8 mouse cellular contexts compared by ENCODE assay signal in genomic region chr9:106478101-106478500, GRCm38 (mm10). TPM values are rescaled to one million over a fixed set of nuclear protein-coding genes. Genes with fewer than 3 reads are reported as not detected.
A peak's percentile ranks its signal among the peaks of the same experiment; 100 is the strongest.
DNase-seq lines count a peak whose midpoint lies in the region; ATAC-seq lines count a peak whose summit lies in the region.

No protein-coding gene starts in this region.

- DNase-seq in neural tube, embryonic 11.5 days (ENCODE audit: low spot score): no peak
- no peak for DNase-seq in neural tube, embryonic 10.5 days (ENCODE audit: extremely low spot score, low spot score)
- DNase-seq in hindbrain, embryonic 11.5 days (ENCODE audit: low spot score): no peak
- DNase-seq in urinary bladder, postnatal 14 days (ENCODE audit: low spot score): no peak
- DNase-seq in ovary, postnatal 14 days (ENCODE audit: low spot score): no peak

- no peaks in the 10 kb centered on the region for H3K27me3 ChIP-seq in erythroblast, embryonic 14.5 days (ENCODE audit: control insufficient read depth)
- no peaks in the 10 kb centered on the region for H3K27me3 ChIP-seq in neural tube, embryonic 11.5 days (ENCODE audit: control insufficient read depth, insufficient read depth, low read length)
- no peaks in the 10 kb centered on the region for H3K27me3 ChIP-seq in hindbrain, embryonic 11.5 days (ENCODE audit: control insufficient read depth, insufficient read depth, low read length)
- no peaks in the 10 kb centered on the region for H3K27me3 ChIP-seq in midbrain, embryonic 13.5 days

- no peak overlapping the region for H3K27ac ChIP-seq in neural tube, embryonic 11.5 days (ENCODE audit: low read depth, low read length)
- H3K27ac ChIP-seq in hindbrain, embryonic 11.5 days (ENCODE audit: low read depth, low read length): no peak overlapping the region
- no peak overlapping the region for H3K27ac ChIP-seq in midbrain, embryonic 13.5 days

- no peaks in the 10 kb centered on the region for H3K9me3 ChIP-seq in erythroblast, embryonic 14.5 days (ENCODE audit: control insufficient read depth, low read length)
- H3K9me3 ChIP-seq in neural tube, embryonic 11.5 days (ENCODE audit: control insufficient read depth, low read length): no peaks in the 10 kb centered on the region
- H3K9me3 ChIP-seq in hindbrain, embryonic 11.5 days (ENCODE audit: control insufficient read depth, low read length): no peaks in the 10 kb centered on the region
- H3K9me3 ChIP-seq in midbrain, embryonic 13.5 days: no peaks in the 10 kb centered on the region

- peak overlapping the region; percentile 92 for H3K4me2 ChIP-seq in neural tube, embryonic 11.5 days (ENCODE audit: low read depth)
- peak overlapping the region; percentile 93 for H3K4me2 ChIP-seq in hindbrain, embryonic 11.5 days (replicated peaks; ENCODE audit: low read depth, low read length)
- H3K4me2 ChIP-seq in midbrain, embryonic 13.5 days (replicated peaks): peak overlapping the region; percentile 99

- H3K4me1 ChIP-seq in erythroblast, embryonic 14.5 days (ENCODE audit: control insufficient read depth): peaks cover 46% of the 10 kb centered on the region
- H3K4me1 ChIP-seq in neural tube, embryonic 11.5 days (ENCODE audit: control insufficient read depth, insufficient read depth, low read length): peaks cover 12% of the 10 kb centered on the region
- H3K4me1 ChIP-seq in hindbrain, embryonic 11.5 days (replicated peaks; ENCODE audit: control insufficient read depth, insufficient read depth, low read length): peaks cover 7% of the 10 kb centered on the region; the same call in 1 of the 2 replicates
- peaks cover 36% of the 10 kb centered on the region for H3K4me1 ChIP-seq in midbrain, embryonic 13.5 days (replicated peaks)

- no peak for ATAC-seq in erythroblast, adult 5-6 weeks (replicated peaks; ENCODE audit: low FRiP score, poor library complexity, severe bottlenecking)
- no peak for ATAC-seq in neural tube, embryonic 11.5 days (ENCODE audit: insufficient read depth, low FRiP score, low TSS enrichment)
- ATAC-seq in hindbrain, embryonic 11.5 days (ENCODE audit: low FRiP score): no peak
- no peak for ATAC-seq in midbrain, embryonic 13.5 days

- H3K9ac ChIP-seq in neural tube, embryonic 11.5 days (ENCODE audit: low read length): peak overlapping the region; percentile 75
- no peak overlapping the region; the same call in 1 of the 2 replicates for H3K9ac ChIP-seq in hindbrain, embryonic 11.5 days (ENCODE audit: low read depth, low read length)
- peak overlapping the region; percentile 78 for H3K9ac ChIP-seq in midbrain, embryonic 13.5 days (replicated peaks)

- peaks cover 32% of the 10 kb centered on the region for H3K36me3 ChIP-seq in erythroblast, embryonic 14.5 days (ENCODE audit: control insufficient read depth)
- H3K36me3 ChIP-seq in neural tube, embryonic 11.5 days (ENCODE audit: control insufficient read depth, insufficient read depth, low read length): no peaks in the 10 kb centered on the region
- H3K36me3 ChIP-seq in hindbrain, embryonic 11.5 days (ENCODE audit: control insufficient read depth, insufficient read depth, low read length): no peaks in the 10 kb centered on the region
- H3K36me3 ChIP-seq in midbrain, embryonic 13.5 days: peaks cover 25% of the 10 kb centered on the region

- WGBS in neural tube, embryonic 11.5 days: 84% methylated on average over 9 of the region's 9 CpGs
- WGBS in hindbrain, embryonic 11.5 days: 85% methylated on average over 9 of the region's 9 CpGs
- WGBS in midbrain, embryonic 13.5 days: 84% methylated on average over 9 of the region's 9 CpGs

- H3K4me3 ChIP-seq in erythroblast, embryonic 14.5 days (replicated peaks): peak overlapping the region; percentile 69
- peak overlapping the region; percentile 73 for H3K4me3 ChIP-seq in neural tube, embryonic 11.5 days (ENCODE audit: low read depth, low read length)
- peak overlapping the region; percentile 74 for H3K4me3 ChIP-seq in hindbrain, embryonic 11.5 days (ENCODE audit: low read depth, low read length)
- H3K4me3 ChIP-seq in midbrain, embryonic 13.5 days (replicated peaks): peak overlapping the region; percentile 84

RNA-seq across cellular contexts. Expression of gene Parp3, which starts 1.4 kb away (rescaled TPM):
- 0.05 TPM in 1 of 2 replicates, not detected in the other for polyA plus RNA-seq in erythroblast, embryonic 14.5 days (2012)
- total RNA-seq in erythroblast, adult 5-6 weeks (2015; ENCODE audit: low replicate concordance): 1.7 and 7.3 TPM in 2 replicates
- total RNA-seq in erythroblast, adult 5-6 weeks (2017; ENCODE audit: low replicate concordance): 1.4 and 7.4 TPM in 2 replicates
- 0.98 and 1.6 TPM in 2 replicates for polyA plus RNA-seq in neural tube, embryonic 11.5 days (2014; fragmentation: Nextera tagmentation; extraction: Ambion mirVana)
- polyA plus RNA-seq in hindbrain, embryonic 11.5 days (2014; fragmentation: Nextera tagmentation; extraction: Ambion mirVana): 0.54 and 1.4 TPM in 2 replicates
- polyA plus RNA-seq in midbrain, embryonic 13.5 days (2015; fragmentation: Nextera tagmentation; extraction: Ambion mirVana): 0.34 and 0.81 TPM in 2 replicates

RNA-seq across cellular contexts. Expression of gene Rrp9, which starts 2.3 kb away (rescaled TPM):
- 9.9 and 10.7 TPM in 2 replicates for polyA plus RNA-seq in erythroblast, embryonic 14.5 days (2012)
- 3.5 and 4.6 TPM in 2 replicates for total RNA-seq in erythroblast, adult 5-6 weeks (2015; ENCODE audit: low replicate concordance)
- 5.7 and 6.4 TPM in 2 replicates for total RNA-seq in erythroblast, adult 5-6 weeks (2017; ENCODE audit: low replicate concordance)
- polyA plus RNA-seq in neural tube, embryonic 11.5 days (2014; fragmentation: Nextera tagmentation; extraction: Ambion mirVana): 45.5 and 48.1 TPM in 2 replicates
- polyA plus RNA-seq in hindbrain, embryonic 11.5 days (2014; fragmentation: Nextera tagmentation; extraction: Ambion mirVana): 41.3 and 42.2 TPM in 2 replicates
- 46.2 and 47.8 TPM in 2 replicates for polyA plus RNA-seq in midbrain, embryonic 13.5 days (2015; fragmentation: Nextera tagmentation; extraction: Ambion mirVana)

RNA-seq across cellular contexts. Expression of gene Gpr62, which starts 12.4 kb away (rescaled TPM):
- polyA plus RNA-seq in erythroblast, embryonic 14.5 days (2012): not detected in 2 replicates
- not detected in 2 replicates for total RNA-seq in erythroblast, adult 5-6 weeks (2015; ENCODE audit: low replicate concordance)
- total RNA-seq in erythroblast, adult 5-6 weeks (2017; ENCODE audit: low replicate concordance): not detected in 2 replicates
- polyA plus RNA-seq in neural tube, embryonic 11.5 days (2014; fragmentation: Nextera tagmentation; extraction: Ambion mirVana): 0.20 and 0.23 TPM in 2 replicates
- 0.22 and 0.29 TPM in 2 replicates for polyA plus RNA-seq in hindbrain, embryonic 11.5 days (2014; fragmentation: Nextera tagmentation; extraction: Ambion mirVana)
- polyA plus RNA-seq in midbrain, embryonic 13.5 days (2015; fragmentation: Nextera tagmentation; extraction: Ambion mirVana): 0.63 and 0.75 TPM in 2 replicates

RNA-seq across cellular contexts. Expression of gene Iqcf1, which starts 21.7 kb away (rescaled TPM):
- not detected in 2 replicates for polyA plus RNA-seq in erythroblast, embryonic 14.5 days (2012)
- total RNA-seq in erythroblast, adult 5-6 weeks (2015; ENCODE audit: low replicate concordance): not detected in 2 replicates
- not detected in 2 replicates for total RNA-seq in erythroblast, adult 5-6 weeks (2017; ENCODE audit: low replicate concordance)
- not detected in 2 replicates for polyA plus RNA-seq in neural tube, embryonic 11.5 days (2014; fragmentation: Nextera tagmentation; extraction: Ambion mirVana)
- not detected in 2 replicates for polyA plus RNA-seq in hindbrain, embryonic 11.5 days (2014; fragmentation: Nextera tagmentation; extraction: Ambion mirVana)
- polyA plus RNA-seq in midbrain, embryonic 13.5 days (2015; fragmentation: Nextera tagmentation; extraction: Ambion mirVana): not detected in 2 replicates

RNA-seq across cellular contexts. Expression of gene Pcbp4, which starts 25.0 kb away (rescaled TPM):
- polyA plus RNA-seq in erythroblast, embryonic 14.5 days (2012): 0.21 and 0.90 TPM in 2 replicates
- total RNA-seq in erythroblast, adult 5-6 weeks (2015; ENCODE audit: low replicate concordance): not detected in 2 replicates
- total RNA-seq in erythroblast, adult 5-6 weeks (2017; ENCODE audit: low replicate concordance): not detected in 2 replicates
- polyA plus RNA-seq in neural tube, embryonic 11.5 days (2014; fragmentation: Nextera tagmentation; extraction: Ambion mirVana): 267 and 278 TPM in 2 replicates
- 222 and 249 TPM in 2 replicates for polyA plus RNA-seq in hindbrain, embryonic 11.5 days (2014; fragmentation: Nextera tagmentation; extraction: Ambion mirVana)
- polyA plus RNA-seq in midbrain, embryonic 13.5 days (2015; fragmentation: Nextera tagmentation; extraction: Ambion mirVana): 280 and 309 TPM in 2 replicates
